Mouse (Mus musculus) kidney, adult 18-20 months (tissue): ENCODE data around the gene Elk3.

Experiments
- DNase-seq: peaks from one replicate; pipeline ENCODE4 v3.0.0; 2021

The Elk3 gene

DNA sequence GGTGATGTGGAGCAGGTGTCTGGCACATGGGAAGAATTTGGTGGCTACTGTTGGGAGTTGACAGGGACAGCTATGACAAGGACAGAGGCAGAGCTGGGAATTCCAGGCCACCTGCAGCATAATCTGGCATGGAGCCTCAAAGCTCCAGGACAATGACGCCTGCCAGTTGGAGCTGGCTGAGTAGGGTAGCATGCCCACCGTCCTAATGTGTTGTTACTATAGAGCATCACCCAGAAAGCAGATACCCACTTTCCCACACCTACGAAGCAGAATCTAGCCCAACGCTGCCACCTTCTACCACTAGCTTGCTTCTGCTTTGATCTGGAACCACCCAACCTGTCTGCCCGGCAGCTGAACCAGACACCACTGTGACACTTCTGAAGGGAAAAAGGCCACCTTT lies 46.9 kb downstream of the Elk3 start:
- no peak for DNase-seq

GRCm38 (mm10) chr10:93263431-93263830 lies 47.5 kb downstream of the Elk3 start:
- DNase-seq: no peak

DNA sequence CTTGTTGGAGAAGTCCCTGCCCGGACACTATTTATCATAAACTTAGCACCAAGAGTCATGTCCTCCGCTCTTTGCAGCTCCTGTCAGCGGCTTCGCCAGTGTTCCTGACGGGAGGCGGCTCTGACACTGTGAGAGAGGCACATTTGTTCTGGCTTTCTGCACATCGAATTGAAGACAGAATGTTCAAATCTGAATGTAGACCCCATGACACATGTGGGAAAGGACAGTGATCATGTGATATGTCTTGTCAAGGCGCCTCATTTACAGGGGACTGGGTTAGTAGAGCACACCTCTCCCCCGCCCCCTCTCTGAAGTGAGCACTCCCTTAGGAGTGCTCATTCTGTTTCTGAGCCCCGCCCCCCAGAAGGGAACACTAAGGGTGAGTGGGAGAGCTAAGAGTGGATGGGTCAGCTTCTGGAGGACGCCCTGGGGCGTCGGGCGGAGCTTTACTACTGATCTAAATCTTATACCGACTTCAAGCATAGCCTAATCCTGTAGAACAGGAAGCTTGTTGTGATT lies 48.9 kb downstream of the Elk3 start:
- no peak for DNase-seq

GRCm38 (mm10) chr10:93261132-93261980 lies 49.6 kb downstream of the Elk3 start:
- peak; percentile 68 for DNase-seq

GRCm38 (mm10) chr10:93259826-93260225 lies 51.1 kb downstream of the Elk3 start:
- DNase-seq: no peak

GRCm38 (mm10) chr10:93255294-93255693 lies 55.6 kb downstream of the Elk3 start:
- peak; percentile 44 for DNase-seq

DNA sequence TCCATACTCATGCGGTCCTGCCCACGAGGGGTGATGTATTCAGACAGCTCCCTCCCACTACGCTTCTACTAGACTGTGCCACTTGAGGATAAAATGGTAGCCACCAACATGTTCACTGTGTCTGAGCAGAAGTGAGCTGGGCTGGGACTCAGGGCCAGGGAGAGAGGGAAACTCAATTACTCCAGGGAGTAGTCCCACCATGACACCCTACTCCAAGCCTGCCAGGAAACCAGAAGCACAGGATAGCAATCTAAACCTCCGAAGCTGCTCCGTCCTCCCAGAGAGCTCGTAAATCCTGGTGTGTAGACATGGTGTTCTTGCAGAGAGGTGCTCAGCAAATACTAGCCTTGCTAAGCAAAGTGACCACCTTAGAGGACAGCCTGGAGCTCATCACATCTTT lies 57.8 kb downstream of the Elk3 start:
- no peak for DNase-seq

DNA sequence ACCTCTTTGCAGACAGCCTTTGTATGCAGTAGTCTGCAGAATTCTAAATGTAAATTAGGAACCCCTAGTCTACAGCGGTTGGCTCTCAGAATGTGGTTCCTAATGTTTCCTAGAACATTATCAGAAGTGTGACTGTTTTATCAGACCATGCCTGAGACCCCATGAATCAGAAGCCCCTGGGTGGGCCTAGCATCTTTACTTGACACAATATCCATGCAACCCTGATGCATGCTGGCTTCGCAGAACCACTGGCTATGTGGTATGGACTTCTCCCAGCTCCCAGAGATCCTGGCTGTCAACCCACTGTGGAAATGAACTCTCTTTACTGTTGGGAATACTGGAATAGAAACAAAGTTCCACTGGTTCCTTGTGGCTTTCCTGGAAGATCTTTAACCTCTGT lies 58.3 kb downstream of the Elk3 start:
- no peak for DNase-seq

GRCm38 (mm10) chr10:93251426-93251825 lies 59.5 kb downstream of the Elk3 start:
- no peak for DNase-seq

- no peak for DNase-seq
Observed at GRCm38 (mm10) chr10:93250436-93251317, 60.3 kb downstream of the Elk3 start.

DNA sequence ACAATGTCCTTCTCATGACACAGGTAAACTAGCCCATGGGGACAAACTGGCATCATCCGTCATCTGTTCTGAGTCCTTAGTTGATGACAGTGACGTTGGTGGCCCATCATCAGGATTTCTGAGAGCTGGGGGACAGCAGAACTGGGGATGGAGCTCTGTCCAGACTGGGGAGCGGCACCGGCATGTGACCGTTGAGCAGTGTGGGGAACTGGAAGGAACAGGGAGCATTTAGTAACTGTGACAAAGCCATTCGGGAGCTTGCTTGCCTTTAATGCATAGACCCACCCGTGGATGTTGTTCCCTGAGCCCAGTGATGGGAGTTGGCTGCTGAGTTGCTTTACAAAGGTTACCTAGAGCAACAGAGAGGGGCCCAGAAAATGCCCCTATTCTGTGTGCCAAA lies 61.0 kb downstream of the Elk3 start:
- DNase-seq: no peak

DNA sequence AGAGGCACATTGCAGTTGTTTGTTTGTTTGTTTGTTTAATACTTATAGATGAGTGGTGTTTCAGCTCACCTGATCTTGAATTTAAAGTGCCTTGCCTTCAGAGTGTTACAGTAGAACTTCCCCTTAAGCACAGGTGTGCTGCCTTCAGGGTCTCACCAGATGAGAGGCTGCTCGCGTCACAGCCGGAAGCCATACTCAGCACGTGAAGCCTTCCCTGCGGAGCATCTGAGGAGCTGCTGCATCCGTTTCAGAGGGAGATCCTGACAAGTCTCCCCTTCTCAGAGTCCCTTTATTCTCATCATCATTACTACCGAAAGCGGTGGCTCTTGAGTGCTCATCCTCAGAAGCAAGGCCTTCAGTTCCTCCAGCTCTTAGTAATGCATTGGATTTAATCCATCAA lies 62.5 kb downstream of the Elk3 start:
- no peak for DNase-seq

DNA sequence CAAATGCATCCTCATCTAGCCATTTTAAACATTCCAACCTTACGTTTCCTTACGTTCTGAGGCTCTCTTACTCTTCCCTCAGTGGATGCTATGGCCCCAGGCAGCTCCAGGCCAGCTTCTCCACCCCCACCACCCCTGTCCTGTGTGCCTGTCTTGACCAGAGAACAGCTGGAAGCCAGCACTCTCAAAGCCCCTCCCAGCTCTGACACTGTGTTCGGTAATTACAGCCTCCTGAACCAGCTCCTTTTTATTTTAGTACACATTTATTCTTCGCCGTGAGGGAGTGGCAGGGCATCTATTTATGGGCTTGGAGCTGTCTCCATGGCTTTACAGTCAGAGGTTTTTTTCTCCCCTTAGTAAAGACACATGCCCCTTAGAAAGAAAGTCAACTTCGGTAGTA lies 63.0 kb downstream of the Elk3 start:
- no peak for DNase-seq

- no peak for DNase-seq
Observed at GRCm38 (mm10) chr10:93247422-93247821, 63.5 kb downstream of the Elk3 start.

- no peak for DNase-seq
Observed at GRCm38 (mm10) chr10:93246185-93246920, 64.6 kb downstream of the Elk3 start.

DNA sequence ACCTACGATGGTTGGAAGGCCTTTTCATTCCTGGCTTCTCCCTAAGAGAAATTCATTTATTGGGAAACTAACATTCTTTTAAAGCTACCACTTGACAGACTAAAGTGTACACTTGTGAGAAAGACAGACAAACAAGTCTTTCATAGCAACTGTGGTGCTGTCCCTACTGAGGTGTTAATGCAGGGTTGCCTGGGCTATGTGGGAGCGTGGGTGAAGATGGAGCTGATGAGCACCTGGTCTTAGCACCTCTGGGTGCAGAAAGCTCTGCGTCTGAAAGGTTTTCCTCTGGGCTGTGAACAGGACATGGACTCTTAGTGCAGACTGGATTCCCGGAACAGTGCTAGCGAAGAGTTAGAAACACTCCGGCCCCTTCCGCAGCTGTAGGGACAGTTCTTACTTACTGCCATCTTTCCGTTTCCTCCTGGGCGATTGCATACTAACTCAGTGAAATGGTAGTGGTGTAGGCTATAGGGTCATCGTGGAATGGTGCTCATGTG lies 66.7 kb downstream of the Elk3 start:
- no peak for DNase-seq

DNA sequence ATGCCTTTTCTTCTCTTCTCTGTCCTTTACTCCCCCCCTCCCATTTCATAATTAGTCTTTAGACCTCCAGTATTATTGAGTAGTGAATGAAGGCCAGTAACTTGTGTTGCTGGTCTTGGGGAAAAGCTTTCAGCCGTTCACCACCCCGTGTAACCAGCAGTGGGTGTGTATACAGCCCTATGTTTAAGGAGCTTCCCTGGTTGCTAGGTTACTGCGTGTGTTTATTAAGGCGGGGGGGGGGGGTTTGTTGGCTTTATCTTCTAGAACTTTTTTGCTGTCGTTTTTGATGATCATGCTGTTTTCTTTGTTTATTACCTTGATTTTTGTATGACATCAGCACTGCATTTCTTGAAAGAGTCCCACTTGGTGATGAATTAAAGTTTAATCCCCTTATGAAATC lies 68.1 kb downstream of the Elk3 start:
- DNase-seq: no peak

DNA sequence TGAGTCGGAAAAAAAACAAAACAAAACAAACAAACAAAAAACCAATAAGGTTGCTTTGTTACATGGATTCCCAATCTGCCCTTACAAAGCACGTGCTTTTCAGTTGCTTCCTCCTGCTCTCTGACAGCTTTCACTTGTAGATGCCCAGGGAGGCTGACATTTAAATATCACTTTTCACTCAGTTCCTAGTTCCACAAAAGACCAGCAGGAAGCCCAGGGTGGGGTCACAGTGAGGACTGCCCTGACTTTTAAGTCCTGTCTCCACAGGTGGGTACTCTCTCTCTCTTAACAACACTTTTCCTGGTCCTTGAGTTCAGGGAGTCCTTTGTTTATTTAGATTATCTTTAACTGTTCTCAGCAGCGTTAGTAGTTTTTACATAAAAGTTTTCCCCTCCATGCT lies 68.7 kb downstream of the Elk3 start:
- DNase-seq: no peak

- DNase-seq: no peak
Observed at GRCm38 (mm10) chr10:93239201-93239806, 71.6 kb downstream of the Elk3 start.

DNA sequence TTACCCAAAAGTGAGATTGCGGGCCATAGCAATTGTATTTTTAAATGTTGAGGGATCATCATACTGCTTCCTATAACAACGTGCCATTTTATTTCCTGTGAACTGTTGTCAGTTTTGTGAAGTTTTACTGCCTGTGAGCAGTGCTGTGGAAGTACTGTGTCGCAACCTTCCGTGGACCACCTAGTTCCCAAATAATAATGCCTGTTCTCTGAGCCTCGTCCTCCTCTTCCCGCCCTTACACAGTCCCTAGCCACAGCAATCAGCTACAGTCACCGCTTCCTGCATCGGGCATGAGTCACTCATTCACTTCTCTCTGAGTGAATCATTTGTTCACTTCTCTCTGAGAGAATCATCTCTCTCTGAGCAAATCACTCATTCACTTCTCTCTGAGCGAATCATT lies 76.2 kb downstream of the Elk3 start:
- DNase-seq: no peak

- no peak for DNase-seq
Observed at GRCm38 (mm10) chr10:93233665-93234194, 77.2 kb downstream of the Elk3 start.

DNA sequence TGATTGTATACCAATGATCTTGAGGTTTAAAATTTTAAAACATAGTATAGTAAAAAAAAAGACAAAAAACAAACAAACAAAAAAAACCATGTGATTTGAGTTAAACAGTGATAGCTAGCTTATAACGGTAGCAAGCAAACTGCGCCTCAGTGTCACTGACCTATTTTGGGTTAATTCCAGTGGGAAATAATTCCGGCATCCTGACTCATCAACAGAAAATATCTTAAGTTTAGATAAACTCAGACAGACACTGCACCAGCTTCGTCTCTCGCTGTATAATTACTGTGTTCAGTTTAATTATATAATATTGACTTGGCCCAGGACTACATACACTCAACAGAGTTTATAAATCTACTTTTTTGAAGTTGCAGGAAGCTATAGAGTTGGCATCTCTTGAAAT lies 79.0 kb downstream of the Elk3 start:
- DNase-seq: no peak
